Mouse (Mus musculus) MEL (cell line): ENCODE results near the gene Immp2l. TPM values are rescaled to one million over a fixed set of nuclear protein-coding genes. Genes with fewer than 3 reads are reported as not detected.

Experiments
- DNase-seq: peaks from one replicate; pipeline ENCODE4 v3.0.0; 2011; ENCODE audit warnings: low read depth, low spot score
- H3K27ac ChIP-seq: 2 replicates; pipeline ENCODE4 v1.5.1; 2012; ENCODE audit warnings: low read depth, mild to moderate bottlenecking, control low read depth, low read length, moderate library complexity; ENCODE audit not compliant: control insufficient read depth
- H3K27me3 ChIP-seq, 2 experiments: fragments of 150-350 bp in 1 of 2; sonication (generic) in 1 of 2; 2 replicates each; pipeline ENCODE4 v1.6.1; 2012; ENCODE audit warnings: low read length in 2 of 2, mild to moderate bottlenecking in 2 of 2, improper control_type of control experiment in 1 of 2, moderate library complexity in 1 of 2; ENCODE audit not compliant: insufficient read depth in 2 of 2, control insufficient read depth in 1 of 2
- H3K36me3 ChIP-seq, 2 experiments: 2 replicates each; pipeline ENCODE4 v1.6.1; 2012 to 2014; ENCODE audit warnings: low read length in 2 of 2, improper control_type of control experiment in 1 of 2, inconsistent platforms in 1 of 2, mild to moderate bottlenecking in 1 of 2; ENCODE audit not compliant: insufficient read depth in 2 of 2, control insufficient read depth in 1 of 2
- H3K4me1 ChIP-seq, 2 experiments: fragments of 150-350 bp in 1 of 2; sonication (generic) in 1 of 2; 2 replicates each; pipeline ENCODE4 v1.6.1; 2012; ENCODE audit warnings: low read length in 2 of 2, improper control_type of control experiment in 1 of 2, mild to moderate bottlenecking in 1 of 2; ENCODE audit not compliant: insufficient read depth in 2 of 2, control insufficient read depth in 1 of 2
- H3K4me3 ChIP-seq, 2 experiments: fragments of 150-350 bp in 1 of 2; sonication (generic) in 1 of 2; 2 replicates each; pipeline ENCODE4 v1.5.1; 2012; ENCODE audit warnings: low read depth in 2 of 2, low read length in 2 of 2, mild to moderate bottlenecking in 2 of 2, moderate library complexity in 2 of 2, control low read depth in 1 of 2, improper control_type of control experiment in 1 of 2; ENCODE audit not compliant: control insufficient read depth in 1 of 2, insufficient read depth in 1 of 2
- H3K79me2 ChIP-seq: 2 replicates; pipeline ENCODE4 v1.6.1; 2012; ENCODE audit warnings: mild to moderate bottlenecking, low read length, moderate library complexity; ENCODE audit not compliant: control insufficient read depth, poor library complexity, insufficient read depth
- H3K9ac ChIP-seq: 2 replicates; pipeline ENCODE4 v1.6.1; 2012; ENCODE audit warnings: low read depth, mild to moderate bottlenecking, control low read depth, low read length, moderate library complexity; ENCODE audit not compliant: control insufficient read depth, poor library complexity, severe bottlenecking
- H3K9me3 ChIP-seq: fragments of 150-350 bp; sonication (generic); replicated peaks from 2 replicates; pipeline ENCODE4 v1.6.1; 2012; ENCODE audit warnings: mild to moderate bottlenecking, low read length, improper control_type of control experiment, moderate library complexity; ENCODE audit not compliant: insufficient read depth
- BHLHE40 ChIP-seq: IDR thresholded peaks from 2 replicates; pipeline ENCODE4 v1.6.1; 2012; ENCODE audit warnings: low read depth, mild to moderate bottlenecking, inconsistent platforms, low read length, improper control_type of control experiment, borderline replicate concordance
- CHD1 ChIP-seq: IDR thresholded peaks from 2 replicates; pipeline ENCODE4 v1.6.1; 2012; ENCODE audit warnings: low read depth, mild to moderate bottlenecking, inconsistent platforms, low read length, improper control_type of control experiment
- CHD2 ChIP-seq: IDR thresholded peaks from 2 replicates; pipeline ENCODE4 v1.6.1; 2011; ENCODE audit warnings: low read length, improper control_type of control experiment
- CTCF ChIP-seq, 3 experiments: IDR thresholded peaks in 2 of 3; conservative IDR thresholded peaks in 1 of 3; 2 replicates each; pipeline ENCODE4 v1.5.1; 2011 to 2012; ENCODE audit warnings: low read length in 3 of 3, low read depth in 2 of 3, mild to moderate bottlenecking in 2 of 3, improper control_type of control experiment in 1 of 3, inconsistent platforms in 1 of 3, mixed read lengths in 1 of 3, moderate library complexity in 1 of 3; ENCODE audit not compliant: control insufficient read depth in 1 of 3, insufficient read depth in 1 of 3, poor library complexity in 1 of 3, severe bottlenecking in 1 of 3
- E2F4 ChIP-seq: IDR thresholded peaks from 2 replicates; pipeline ENCODE4 v1.6.1; 2011; ENCODE audit warnings: low read depth, low read length, improper control_type of control experiment, borderline replicate concordance
- ELF1 ChIP-seq: IDR thresholded peaks from 2 replicates; pipeline ENCODE4 v1.6.1; 2014; ENCODE audit warnings: low read depth, mild to moderate bottlenecking, inconsistent platforms, low read length, improper control_type of control experiment, moderate library complexity
- EP300 ChIP-seq, 2 experiments: IDR thresholded peaks; 2 replicates each; pipeline ENCODE4 v1.6.1; 2011; ENCODE audit warnings: improper control_type of control experiment in 2 of 2, low read length in 2 of 2, low read depth in 1 of 2, mild to moderate bottlenecking in 1 of 2
- ETS1 ChIP-seq: IDR thresholded peaks from 2 replicates; pipeline ENCODE4 v1.6.1; 2012; ENCODE audit warnings: low read depth, mild to moderate bottlenecking, inconsistent platforms, low read length, improper control_type of control experiment, moderate library complexity
- GABPA ChIP-seq: IDR thresholded peaks from 2 replicates; pipeline ENCODE4 v1.6.1; 2012; ENCODE audit warnings: low read depth, mild to moderate bottlenecking, inconsistent platforms, low read length, improper control_type of control experiment, moderate library complexity
- MAFK ChIP-seq: IDR thresholded peaks from 2 replicates; pipeline ENCODE4 v1.6.1; 2011; ENCODE audit warnings: low read depth, mild to moderate bottlenecking, low read length, improper control_type of control experiment, borderline replicate concordance
- MAX ChIP-seq: IDR thresholded peaks from 2 replicates; pipeline ENCODE4 v1.6.1; 2011; ENCODE audit warnings: low read length, improper control_type of control experiment
- MYB ChIP-seq: IDR thresholded peaks from 2 replicates; pipeline ENCODE4 v1.6.1; 2011; ENCODE audit warnings: mild to moderate bottlenecking, low read depth, low read length, improper control_type of control experiment
- NELFE ChIP-seq: IDR thresholded peaks from 2 replicates; pipeline ENCODE4 v1.6.1; 2011; ENCODE audit warnings: low read depth, low read length, improper control_type of control experiment
- NRF1 ChIP-seq: IDR thresholded peaks from 2 replicates; pipeline ENCODE4 v1.6.1; 2014; ENCODE audit warnings: low read depth, mild to moderate bottlenecking, inconsistent platforms, low read length, improper control_type of control experiment, moderate library complexity; ENCODE audit not compliant: poor library complexity, insufficient read depth, severe bottlenecking
- POLR2A ChIP-seq, 2 experiments: IDR thresholded peaks; 2 replicates each; pipeline ENCODE4 v1.6.1; 2011 to 2012; ENCODE audit warnings: low read length in 2 of 2, mild to moderate bottlenecking in 2 of 2, control low read depth in 1 of 2, improper control_type of control experiment in 1 of 2, low read depth in 1 of 2, moderate library complexity in 1 of 2; ENCODE audit not compliant: control insufficient read depth in 1 of 2, insufficient read depth in 1 of 2, poor library complexity in 1 of 2
- POLR2AphosphoS2 ChIP-seq: IDR thresholded peaks from 2 replicates; pipeline ENCODE4 v1.6.1; 2011; ENCODE audit warnings: low read length, improper control_type of control experiment
- POLR2AphosphoS5 ChIP-seq: IDR thresholded peaks from 2 replicates; pipeline ENCODE4 v1.6.1; 2012; ENCODE audit warnings: low read depth, borderline replicate concordance, mild to moderate bottlenecking, inconsistent platforms, low read length, moderate library complexity, mixed read lengths
- RAD21 ChIP-seq: IDR thresholded peaks from 2 replicates; pipeline ENCODE4 v1.6.1; 2011; ENCODE audit warnings: mild to moderate bottlenecking, low read depth, low read length, improper control_type of control experiment
- RCOR1 ChIP-seq: IDR thresholded peaks from 2 replicates; pipeline ENCODE4 v1.6.1; 2012; ENCODE audit warnings: low read depth, mild to moderate bottlenecking, inconsistent platforms, low read length, improper control_type of control experiment
- TBP ChIP-seq: IDR thresholded peaks from 2 replicates; pipeline ENCODE4 v1.8.0; 2011; ENCODE audit warnings: low read depth, low read length, improper control_type of control experiment
- TCF12 ChIP-seq: IDR thresholded peaks from 2 replicates; pipeline ENCODE4 v1.6.1; 2014; ENCODE audit warnings: low read depth, mild to moderate bottlenecking, inconsistent platforms, low read length, improper control_type of control experiment, moderate library complexity
- USF1 ChIP-seq: IDR thresholded peaks from 2 replicates; pipeline ENCODE4 v1.6.1; 2014; ENCODE audit warnings: low read depth, mild to moderate bottlenecking, inconsistent platforms, low read length, improper control_type of control experiment, moderate library complexity
- USF2 ChIP-seq, 2 experiments: IDR thresholded peaks; 2 replicates each; pipeline ENCODE4 v1.6.1; 2011 to 2012; ENCODE audit warnings: improper control_type of control experiment in 2 of 2, low read length in 2 of 2, borderline replicate concordance in 1 of 2, inconsistent platforms in 1 of 2, low read depth in 1 of 2, mild to moderate bottlenecking in 1 of 2; ENCODE audit not compliant: insufficient read depth in 1 of 2
- ZNF384 ChIP-seq: IDR thresholded peaks from 2 replicates; pipeline ENCODE4 v1.6.1; 2012; ENCODE audit warnings: low read depth, mild to moderate bottlenecking, inconsistent platforms, low read length, improper control_type of control experiment
- polyA plus RNA-seq, 2 experiments: library from polyadenylated mRNA; stranded (reverse) in 1 of 2; unstranded in 1 of 2; fragments of >175 nt in 1 of 2; fragments of >200 nt in 1 of 2; gene quantifications; 2 replicates each; pipeline versions ENCODE4 v1.2.1 to v1.2.4; 2012; ENCODE audit warnings: low replicate concordance in 2 of 2, low read depth in 1 of 2; ENCODE audit not compliant: insufficient read length in 2 of 2, insufficient read depth in 1 of 2, missing spikeins in 1 of 2
- total RNA-seq: library from RNA; depleted of rRNA; stranded (reverse); fragments of 300-350 nt; gene quantifications from 2 replicates; pipeline ENCODE4 v1.2.3, GENCODE M21; 2012

The Immp2l gene
- total and polyA plus RNA-seq, 3 experiments, result 4.0 to 5.0 TPM; not detected in 1

- TF ChIP-seq MYB (no peak), ETS1 (no peak), MAX (no peak), GABPA (no peak), ZNF384 (no peak)
- Histone ChIP-seq H3K9me3 (no peaks in the 10 kb centered on the region), H3K9ac (no peak overlapping the region), H3K79me2 (no peaks in the 10 kb centered on the region), H3K4me1 (no peaks in the 10 kb centered on the region), H3K27me3 (no peaks in the 10 kb centered on the region), H3K36me3 (no peaks in the 10 kb centered on the region), H3K27ac (no peak overlapping the region), H3K4me3 (no peak overlapping the region)
- DNase-seq, result no peak
Measured at GRCm38 (mm10) chr12:41937751-41938150, 913.9 kb downstream of the Immp2l start.

- Histone ChIP-seq H3K9ac (no peak overlapping the region), H3K36me3 (peaks cover 0 to 3% of the 10 kb centered on the region in 2 experiments; a peak in 1 of 4 replicates), H3K79me2 (no peaks in the 10 kb centered on the region), H3K27ac (no peak overlapping the region), H3K4me3 (no peak overlapping the region), H3K27me3 (no peaks in the 10 kb centered on the region), H3K4me1 (no peaks in the 10 kb centered on the region; a peak in 1 of 4 replicates), H3K9me3 (no peaks in the 10 kb centered on the region)
- no peak for DNase-seq
- TF ChIP-seq CHD1, result no peak
- TF ChIP-seq TBP, result no peak
- TF ChIP-seq CHD2, result no peak
- no peak for TF ChIP-seq EP300 (IDR thresholded peaks at IDR 0.05; ENCODE audit: low read depth in 1 of 2, low read length in 2 of 2)
- TF ChIP-seq NELFE, result no peak
- TF ChIP-seq RCOR1, result no peak
- no peak for TF ChIP-seq CTCF (IDR thresholded peaks at IDR 0.05 in 2 of 3, conservative IDR thresholded peaks at IDR 0.05 in 1 of 3; ENCODE audit: control insufficient read depth in 1 of 3, insufficient read depth in 1 of 3, low read depth in 2 of 3, low read length in 3 of 3, poor library complexity in 1 of 3, severe bottlenecking in 1 of 3)
- no peak for TF ChIP-seq POLR2A (IDR thresholded peaks at IDR 0.05; ENCODE audit: control insufficient read depth in 1 of 2, insufficient read depth in 1 of 2, low read depth in 1 of 2, low read length in 2 of 2, poor library complexity in 1 of 2)
- no peak for TF ChIP-seq TCF12
- TF ChIP-seq BHLHE40, result no peak
- TF ChIP-seq POLR2AphosphoS2, result no peak
- TF ChIP-seq USF2 (IDR thresholded peaks at IDR 0.05; ENCODE audit: borderline replicate concordance in 1 of 2, insufficient read depth in 1 of 2, low read depth in 1 of 2, low read length in 2 of 2), result no peak
- TF ChIP-seq POLR2AphosphoS5, result no peak
- TF ChIP-seq MAFK, result no peak
- no peak for TF ChIP-seq ELF1
- no peak for TF ChIP-seq USF1
- no peak for TF ChIP-seq RAD21
- TF ChIP-seq NRF1, result no peak
- no peak for TF ChIP-seq E2F4
Measured at GRCm38 (mm10) chr12:41941853-41942252, 918.0 kb downstream of the Immp2l start.
